Mouse (Mus musculus) megakaryocyte-erythroid progenitor cell, adult 5-6 weeks (primary cell): ENCODE measurements at regions not wholly inside any gene's neighbourhood (a gene's known extent, or its start where the extent isn't known, plus 50 kb on each side); places are given as distances from the start of the nearest gene placed in this dataset.
"Not testable (repeated sequence)": the region's sequence is repeated elsewhere in the genome, so short reads cannot be mapped to it uniquely, and the experiment has no call there.

Experiments used
- ATAC-seq: replicated peaks from 2 replicates; pipeline ENCODE4 v1.8.0; 2016; ENCODE audit warnings: mild to moderate bottlenecking, inconsistent platforms; ENCODE audit not compliant: severe bottlenecking, poor library complexity, low FRiP score, low TSS enrichment

DNA sequence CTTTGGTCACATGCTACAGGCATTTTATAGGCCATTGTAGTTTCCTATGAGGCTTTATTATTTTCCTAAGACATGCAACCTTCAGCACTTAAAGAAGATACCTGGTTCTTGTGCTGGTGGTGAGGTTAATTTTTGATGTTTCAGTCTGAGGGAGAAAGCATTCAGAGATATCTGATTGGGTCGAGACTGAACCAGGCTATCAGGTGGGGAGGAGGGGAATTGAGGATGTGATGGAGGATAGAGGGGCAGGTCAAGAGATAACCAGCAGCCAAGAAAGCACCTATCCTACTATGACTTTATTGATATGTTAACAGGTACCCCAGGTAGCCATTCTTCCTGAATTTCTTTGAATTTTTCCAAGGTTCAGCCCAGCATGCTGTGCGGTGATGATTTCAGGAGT, 74.1 kb upstream of the Zfp988 start:
- not testable (repeated sequence) for ATAC-seq

DNA sequence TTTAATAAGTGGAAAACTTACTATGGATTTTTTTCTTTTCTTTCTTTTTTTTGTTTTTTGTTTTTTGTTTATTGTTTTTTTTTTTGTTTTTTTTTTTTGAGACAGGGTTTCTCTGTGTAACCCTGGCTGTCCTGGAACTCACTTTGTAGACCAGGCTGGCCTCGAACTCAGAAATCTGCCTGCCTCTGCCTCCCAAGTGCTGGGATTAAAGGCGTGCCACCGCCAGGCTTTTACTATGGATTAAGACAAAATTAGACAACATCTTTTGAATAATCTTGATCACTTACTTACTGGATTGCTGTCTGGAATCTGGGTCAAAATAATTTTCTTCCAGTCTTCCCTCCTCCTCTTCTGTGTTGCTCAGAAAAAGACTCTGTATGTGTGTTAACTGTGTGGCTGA, 73.7 kb upstream of the Zfp988 start:
- not testable (repeated sequence) for ATAC-seq

DNA sequence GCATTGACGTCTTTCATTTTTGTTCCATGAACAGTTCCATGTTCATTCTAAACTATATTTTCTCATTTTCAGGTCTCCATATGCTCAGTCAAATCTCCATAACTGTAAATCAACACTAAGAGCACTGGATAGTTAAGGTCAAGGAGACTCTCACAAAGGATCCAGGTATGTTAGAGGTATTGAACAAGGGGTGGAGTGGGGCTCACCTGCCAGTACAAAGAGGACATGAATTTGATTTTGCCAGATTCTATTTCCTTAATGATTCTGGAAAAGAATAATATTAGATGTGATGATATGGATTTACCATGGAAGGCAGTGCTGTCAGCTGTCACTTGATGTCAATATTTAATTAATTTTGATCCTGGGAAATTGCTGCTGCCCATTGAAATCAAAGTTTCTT, 73.2 kb upstream of the Zfp988 start:
- ATAC-seq, result not testable (repeated sequence)

- ATAC-seq, result not testable (repeated sequence)
Measured at GRCm38 (mm10) chr4:147234227-147234626, 71.2 kb upstream of the Zfp988 start.

DNA sequence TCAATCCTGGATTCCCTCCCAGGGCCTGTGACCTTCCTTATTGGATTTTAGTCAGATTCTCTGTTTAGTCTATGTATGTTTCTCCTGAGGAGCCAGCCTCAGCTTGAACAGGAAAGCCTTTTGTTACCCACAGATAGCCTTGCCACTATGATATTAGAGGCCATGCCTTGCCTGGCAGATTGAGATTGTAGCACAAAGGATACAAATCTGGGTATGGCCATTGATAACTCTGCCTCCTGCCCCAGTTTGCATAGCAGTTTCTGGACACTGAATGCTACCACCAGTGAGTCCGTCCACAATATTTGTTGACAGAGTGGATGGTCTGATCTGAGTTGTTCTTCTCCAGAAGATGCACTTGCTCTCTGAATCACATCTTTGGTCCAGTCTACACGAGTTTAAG, 70.0 kb upstream of the Zfp988 start:
- not testable (repeated sequence) for ATAC-seq

- ATAC-seq, result 0 out of 2 replicates have a peak, but pooled peaks have one; percentile 34
Measured at GRCm38 (mm10) chr4:147241315-147242182, 63.9 kb upstream of the Zfp988 start.

- ATAC-seq, result no peak
Measured at GRCm38 (mm10) chr4:147242183-147242477, 63.3 kb upstream of the Zfp988 start.

GRCm38 (mm10) chr4:147248541-147248940, 56.9 kb upstream of the Zfp988 start:
- ATAC-seq, result not testable (repeated sequence)
